Mouse (Mus musculus) large intestine, adult 2 months (tissue): ENCODE data around the gene Exoc4. TPM values are rescaled to one million over a fixed set of nuclear protein-coding genes. Genes with fewer than 3 reads are reported as not detected.

Experiments
- DNase-seq: peaks from one replicate; pipeline ENCODE4 v3.0.0-alpha.2; 2012; ENCODE audit warnings: low read depth, low spot score
- WGBS: fragments of 180-500 bp; shearing (Covaris S2); methylation state at CpG from one replicate; pipeline ENCODE4 v1.1.7; 2018; 5-methylcytosine and 5-hydroxymethylcytosine counted together
- polyA plus RNA-seq: library from polyadenylated mRNA; depleted of rRNA; stranded (reverse); fragments of >200 nt; gene quantifications from 2 replicates; pipeline ENCODE4 v1.2.3, GENCODE M21; 2012

Gene Exoc4
- polyA plus RNA-seq, 1 experiment, result 5.2 TPM

GRCm38 (mm10) chr6:33892142-33892541 is 643.3 kb downstream of the Exoc4 start:
- DNase-seq, result no peak
- 33% methylated on average over 2 of the region's 2 CpGs for WGBS

- 74% methylated on average over 5 of the region's 5 CpGs for WGBS
- no peak for DNase-seq
These were observed 651.1 kb downstream of the Exoc4 start for GRCm38 (mm10) chr6:33899973-33900372.

GRCm38 (mm10) chr6:33900615-33901014 is 651.7 kb downstream of the Exoc4 start:
- WGBS, result 80% methylated on average over 4 of the region's 4 CpGs
- no peak for DNase-seq

DNA sequence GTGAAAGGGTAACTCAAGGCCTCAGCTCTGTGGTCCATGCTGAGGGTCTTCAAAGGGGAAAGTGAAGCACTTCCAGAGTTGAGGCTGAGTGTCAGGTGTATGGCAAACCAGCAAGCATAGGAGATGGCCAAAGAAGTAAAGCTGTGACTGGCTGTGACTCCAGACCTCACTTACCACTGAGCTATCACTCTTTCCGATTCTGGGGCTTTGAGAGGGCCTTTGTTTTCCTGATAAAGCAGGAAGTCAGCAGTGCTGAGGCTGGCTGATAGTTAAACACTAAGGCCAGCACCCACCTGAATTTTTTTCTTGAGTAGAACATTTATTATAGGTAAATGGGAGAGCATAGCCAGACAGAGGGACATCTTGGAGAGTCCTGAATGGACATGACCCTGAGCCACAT is 656.2 kb downstream of the Exoc4 start:
- WGBS, result 59% methylated on average over 1 of the region's 1 CpGs
- no peak for DNase-seq

GRCm38 (mm10) chr6:33910671-33911070 is 661.8 kb downstream of the Exoc4 start:
- DNase-seq, result no peak
- WGBS, result 88% methylated on average over 3 of the region's 3 CpGs

GRCm38 (mm10) chr6:33913072-33913471 is 664.2 kb downstream of the Exoc4 start:
- 79% methylated on average over 5 of the region's 5 CpGs for WGBS
- DNase-seq, result no peak

GRCm38 (mm10) chr6:33913486-33913885 is 664.6 kb downstream of the Exoc4 start:
- 82% methylated on average over 8 of the region's 8 CpGs for whole genome bisulfite sequencing
- no peak for DNase-seq

DNA sequence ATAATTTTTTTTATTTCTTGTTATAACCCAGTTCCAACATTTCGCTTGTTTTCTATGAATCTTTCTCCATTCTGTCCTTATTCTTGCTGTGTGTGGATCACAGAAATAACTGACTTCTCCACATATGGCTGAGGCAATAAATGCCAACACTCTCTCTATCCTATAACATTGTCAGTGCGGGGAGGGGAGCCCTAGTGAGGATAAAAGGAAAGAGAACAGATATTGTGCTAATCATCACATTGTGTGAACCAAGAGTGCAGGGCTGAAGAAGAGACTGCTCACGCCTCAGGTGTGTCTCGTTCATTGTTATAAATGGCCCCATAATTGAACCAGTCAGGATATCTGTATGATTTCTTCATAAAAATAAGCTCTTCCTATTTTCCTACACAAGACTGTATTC is 665.1 kb downstream of the Exoc4 start:
- DNase-seq, result no peak

GRCm38 (mm10) chr6:33923571-33923970 is 674.7 kb downstream of the Exoc4 start:
- 95% methylated on average over 2 of the region's 2 CpGs for WGBS
- DNase-seq, result no peak

More for the DNA sequence above, 665.1 kb downstream of the Exoc4 start:
- 90% methylated on average over 4 of the region's 4 CpGs for WGBS

DNA sequence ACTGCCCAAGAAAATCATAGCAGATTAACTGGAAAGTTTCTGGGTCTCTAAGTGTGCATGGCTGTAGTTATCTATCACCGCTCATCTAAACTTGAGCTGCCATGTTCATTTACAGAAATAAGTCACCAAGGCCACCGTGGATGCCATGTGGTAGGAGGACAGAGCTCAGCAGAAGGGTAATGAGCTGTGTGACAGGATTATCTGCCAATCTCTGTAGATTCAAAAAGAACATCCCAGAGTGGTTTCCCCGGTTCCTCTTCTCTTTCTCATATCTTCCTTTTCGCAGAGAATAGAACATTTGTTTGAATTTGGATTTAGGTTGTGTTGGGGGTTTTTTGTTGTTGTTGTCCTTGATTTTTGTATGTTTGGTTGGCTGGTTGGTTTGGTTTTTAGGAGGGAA is 676.0 kb downstream of the Exoc4 start:
- no peak for DNase-seq
- 98% methylated on average over 4 of the region's 4 CpGs for WGBS

GRCm38 (mm10) chr6:33929342-33930086 is 680.6 kb downstream of the Exoc4 start:
- peak; percentile 4 for DNase-seq
- WGBS, result 16% methylated on average over 13 of the region's 13 CpGs

DNA sequence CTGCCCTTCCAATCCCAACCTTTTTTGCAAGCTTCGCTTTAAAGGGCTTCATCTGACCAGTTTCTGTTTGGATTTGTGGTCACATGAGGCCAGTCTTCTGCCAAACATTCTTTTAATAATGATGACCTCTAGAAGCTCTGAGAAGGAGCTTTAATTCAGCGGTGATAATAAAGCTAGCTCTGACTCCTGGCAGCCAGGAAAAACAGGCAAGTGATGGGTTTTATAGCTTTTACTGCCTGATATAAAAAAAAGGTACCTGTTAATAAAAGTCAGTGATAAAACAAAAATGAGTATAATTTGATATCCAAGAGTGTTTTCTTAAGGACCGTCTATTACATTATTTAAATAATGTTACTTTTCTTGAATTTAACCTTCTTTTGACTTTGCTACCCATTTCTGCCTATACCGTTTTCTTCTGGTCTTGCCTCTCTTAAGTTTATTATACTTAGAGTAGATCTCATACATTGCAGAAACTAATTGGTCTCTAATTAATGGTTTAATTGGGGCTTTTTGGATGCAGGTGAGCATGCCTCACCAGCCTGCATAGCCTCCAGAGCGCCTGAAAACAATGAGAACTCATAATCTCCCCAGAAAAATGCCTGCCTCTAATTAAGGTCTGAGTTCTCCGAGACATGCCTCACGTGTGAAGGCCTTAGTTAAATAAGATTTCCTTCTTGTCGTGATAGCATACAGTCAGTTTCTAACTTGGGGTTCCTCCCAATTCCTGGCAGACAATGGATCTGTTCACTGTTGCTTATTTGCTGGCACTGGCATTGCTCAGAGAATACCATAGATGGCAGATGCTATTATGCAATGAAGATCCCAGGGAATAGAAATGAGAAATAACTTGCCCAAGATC is 681.4 kb downstream of the Exoc4 start:
- DNase-seq, result no peak

DNA sequence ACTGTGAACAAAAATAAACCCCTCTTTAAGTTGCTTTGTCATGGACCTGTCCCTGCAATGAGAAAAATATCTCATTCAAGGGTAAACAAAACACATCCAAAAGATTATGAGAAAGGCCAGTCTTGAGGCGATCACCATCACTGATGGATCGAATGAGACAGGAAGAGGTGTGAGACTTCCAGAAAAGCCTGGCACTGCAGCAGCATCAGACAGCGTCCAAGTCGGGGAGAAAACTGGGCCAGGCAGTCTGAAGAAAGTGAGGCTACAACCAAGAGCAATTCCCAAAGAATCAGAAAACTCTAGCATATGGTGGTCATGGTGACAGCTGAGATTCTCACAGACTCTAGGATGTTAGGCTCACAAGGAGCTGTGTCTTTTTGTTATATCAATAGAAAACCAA is 689.0 kb downstream of the Exoc4 start:
- DNase-seq, result no peak
- WGBS, result 96% methylated on average over 4 of the region's 4 CpGs

More for the DNA sequence above, 681.4 kb downstream of the Exoc4 start:
- 65% methylated on average over 8 of the region's 8 CpGs for WGBS

- DNase-seq, result no peak
- WGBS, result 66% methylated on average over 5 of the region's 5 CpGs
These were observed 690.3 kb downstream of the Exoc4 start for GRCm38 (mm10) chr6:33939169-33939568.

GRCm38 (mm10) chr6:33946911-33947489 is 698.1 kb downstream of the Exoc4 start:
- no peak for DNase-seq
- WGBS, result 71% methylated on average over 2 of the region's 2 CpGs

DNA sequence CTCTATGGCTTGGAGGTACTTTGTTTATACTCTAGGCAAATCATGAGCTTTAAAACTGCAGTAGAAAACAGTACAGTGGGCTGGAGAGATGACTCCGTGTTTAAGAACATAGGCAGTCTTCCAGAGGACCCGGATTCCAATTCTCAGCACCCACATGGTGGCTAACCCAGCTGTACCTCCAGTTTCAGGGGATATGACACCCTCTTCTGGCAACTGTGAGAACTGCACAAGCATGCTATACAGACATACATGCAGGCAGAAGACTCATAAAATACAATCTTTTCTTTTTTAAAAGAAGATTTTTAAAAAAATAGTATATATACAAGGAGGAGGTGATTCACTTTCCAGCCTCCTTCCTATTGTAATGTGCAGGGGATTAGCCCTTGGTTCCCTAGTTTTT is 701.2 kb downstream of the Exoc4 start:
- 89% methylated on average over 2 of the region's 2 CpGs for whole genome bisulfite sequencing
- DNase-seq, result no peak

DNA sequence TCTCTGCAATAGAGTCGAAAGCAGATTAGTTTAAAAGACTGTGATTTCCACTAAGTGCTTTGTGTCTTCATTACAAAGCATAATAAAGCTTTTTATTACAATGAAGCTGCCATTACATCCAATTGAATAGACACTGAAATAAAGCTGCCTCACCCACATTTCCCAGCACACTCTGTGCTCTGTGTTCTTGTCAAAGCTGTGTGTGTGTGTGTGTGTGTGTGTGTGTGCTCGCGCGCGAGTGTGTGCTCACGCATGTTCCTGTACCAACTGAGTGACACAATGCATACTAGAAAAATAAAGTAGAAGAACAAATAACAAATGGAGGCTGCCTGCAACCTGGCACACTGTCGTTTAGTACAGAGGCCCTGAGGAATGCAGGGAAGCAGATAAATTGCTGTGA is 706.6 kb downstream of the Exoc4 start:
- 87% methylated on average over 7 of the region's 7 CpGs for WGBS
- no peak for DNase-seq

GRCm38 (mm10) chr6:33958281-33958680 is 709.4 kb downstream of the Exoc4 start:
- DNase-seq, result no peak
- 68% methylated on average over 3 of the region's 3 CpGs for WGBS

DNA sequence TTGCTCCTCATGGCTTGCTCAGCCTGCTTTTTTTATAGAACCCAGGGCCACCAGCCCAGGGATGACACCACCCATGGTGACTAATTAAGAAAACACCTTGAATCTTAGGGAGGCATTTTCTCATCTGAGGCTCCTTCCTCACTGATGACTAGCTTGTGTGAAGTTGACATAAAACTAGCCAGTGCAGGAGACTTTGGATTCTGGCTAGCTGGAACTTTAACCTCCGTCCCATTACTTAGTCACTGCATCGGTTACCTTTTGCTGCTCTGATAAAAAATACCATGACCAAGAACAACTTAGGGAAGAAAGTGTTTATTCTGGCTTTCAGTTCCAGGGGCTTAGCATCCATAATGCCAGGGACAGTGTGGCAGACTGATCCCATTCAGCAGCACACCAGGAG is 711.9 kb downstream of the Exoc4 start:
- no peak for DNase-seq
- WGBS, result 95% methylated on average over 2 of the region's 2 CpGs

DNA sequence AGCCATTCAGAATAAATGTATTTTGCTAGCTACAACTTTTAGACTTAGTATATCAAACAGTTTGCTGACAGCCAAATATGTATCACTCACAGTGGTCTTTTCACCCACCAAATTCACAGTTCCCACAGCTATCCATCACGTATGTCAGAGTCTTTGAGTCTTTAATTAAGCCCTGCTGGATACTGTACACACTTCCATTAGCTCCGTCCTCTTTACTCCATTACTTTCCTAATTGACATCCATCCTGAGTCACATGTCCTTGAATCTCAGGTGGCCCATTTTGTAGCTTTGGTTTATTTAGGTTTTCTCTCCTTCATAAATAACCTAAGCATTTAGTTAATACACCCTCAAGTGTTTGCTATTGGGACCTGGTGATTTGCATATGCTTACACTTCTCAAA is 714.2 kb downstream of the Exoc4 start:
- no peak for DNase-seq
- WGBS, result 88% methylated on average over 2 of the region's 2 CpGs

GRCm38 (mm10) chr6:33965571-33965970 is 716.7 kb downstream of the Exoc4 start:
- WGBS, result 60% methylated on average over 2 of the region's 2 CpGs
- DNase-seq, result no peak
